Mouse (Mus musculus) ES-E14 (cell line): ENCODE data around the gene Zbtb20.

Source experiments
- CHD2 ChIP-seq: IDR thresholded peaks from 2 replicates; pipeline ENCODE4 v1.6.1; 2014; ENCODE audit warnings: mild to moderate bottlenecking, low read depth, low read length, inconsistent platforms
- MAFK ChIP-seq: IDR thresholded peaks from 2 replicates; pipeline ENCODE4 v1.6.1; 2014; ENCODE audit warnings: mild to moderate bottlenecking, low read depth, low read length, inconsistent platforms; ENCODE audit not compliant: insufficient read depth
- ZNF384 ChIP-seq: IDR thresholded peaks from 2 replicates; pipeline ENCODE4 v1.6.1; 2012; ENCODE audit warnings: low read depth, low read length, inconsistent platforms

- TF ChIP-seq MAFK = no peak
- TF ChIP-seq ZNF384 = no peak
- no peak for TF ChIP-seq CHD2
Measured at GRCm38 (mm10) chr16:42919992-42920760, 44.5 kb downstream of the Zbtb20 start.
